Mouse (Mus musculus): ENCODE results near the gene Mkln1.
A peak's percentile ranks its signal among the peaks of the same experiment; 100 is the strongest.

Gene Mkln1

GRCm38 (mm10) chr6:31399206-31399549 lies 643 bp downstream of the Mkln1 start:
- no peak for DNase-seq (ENCODE audit: low spot score)

GRCm38 (mm10) chr6:31399566-31399965 lies 1.0 kb downstream of the Mkln1 start:
- DNase-seq (ENCODE audit: low spot score), result no peak

DNA sequence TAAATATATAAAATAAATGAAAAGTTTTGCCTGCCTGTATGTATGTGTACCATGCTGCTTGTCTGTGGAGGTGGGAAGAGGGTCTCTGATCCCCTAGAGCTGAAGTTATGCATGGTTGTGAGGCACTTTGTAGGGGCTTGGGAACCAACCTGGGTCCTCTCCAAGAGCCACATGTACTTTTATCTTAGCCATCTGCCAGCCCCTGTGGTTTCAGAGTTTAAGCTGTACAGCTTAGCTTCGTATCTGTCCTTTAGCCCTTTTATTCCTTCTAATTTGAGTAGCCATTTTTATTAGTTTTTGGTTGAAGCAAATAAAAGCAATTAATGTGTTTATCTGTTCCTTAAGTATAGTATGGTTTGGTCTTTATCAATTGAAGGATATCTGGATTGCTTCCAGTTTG lies 12.5 kb downstream of the Mkln1 start:
- DNase-seq (ENCODE audit: low spot score), result no peak

- DNase-seq (ENCODE audit: low spot score), result peak; percentile 47
Observed at GRCm38 (mm10) chr6:31412487-31412886, 14.0 kb downstream of the Mkln1 start.

GRCm38 (mm10) chr6:31413556-31413955 lies 15.0 kb downstream of the Mkln1 start:
- no peak for DNase-seq (ENCODE audit: low spot score)

DNA sequence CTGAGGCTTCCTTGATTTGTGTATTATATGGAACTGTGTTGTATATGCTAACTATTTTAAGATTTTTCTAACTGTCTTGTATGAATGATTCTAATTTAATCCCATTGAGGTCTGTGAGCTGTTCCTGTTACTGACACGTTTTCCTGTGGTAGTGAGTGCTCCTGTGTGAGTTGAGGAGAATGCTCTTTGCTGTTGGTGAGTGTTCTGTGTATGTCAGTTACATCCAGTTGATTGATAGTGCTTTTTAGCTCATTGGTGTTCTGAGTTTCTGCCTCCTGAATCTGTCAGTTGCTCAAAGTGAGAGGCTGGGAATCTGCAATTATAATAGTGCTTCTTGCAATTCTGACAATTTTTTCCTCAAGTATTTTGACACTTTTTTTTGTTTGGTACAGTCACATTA lies 15.8 kb downstream of the Mkln1 start:
- DNase-seq (ENCODE audit: low spot score), result no peak

DNA sequence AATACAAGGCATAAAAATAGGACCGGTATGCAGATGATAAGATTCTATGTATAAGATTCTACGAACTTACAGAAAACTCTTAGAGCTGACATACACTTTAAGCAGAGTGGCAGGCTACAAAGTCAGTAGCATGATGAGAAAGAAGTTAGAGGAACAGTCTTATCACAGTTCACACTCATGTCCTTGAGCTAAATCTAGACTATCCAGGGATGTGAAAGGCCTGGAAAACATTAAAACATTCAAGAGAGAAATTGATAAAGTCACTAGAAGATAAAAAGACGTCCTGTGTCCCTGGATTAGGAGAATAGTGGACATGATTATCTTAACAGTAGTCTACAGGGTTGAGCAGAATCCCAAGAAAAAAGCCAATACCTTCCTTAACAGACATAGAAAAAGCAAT lies 26.9 kb downstream of the Mkln1 start:
- no peak for DNase-seq (ENCODE audit: low spot score)

DNA sequence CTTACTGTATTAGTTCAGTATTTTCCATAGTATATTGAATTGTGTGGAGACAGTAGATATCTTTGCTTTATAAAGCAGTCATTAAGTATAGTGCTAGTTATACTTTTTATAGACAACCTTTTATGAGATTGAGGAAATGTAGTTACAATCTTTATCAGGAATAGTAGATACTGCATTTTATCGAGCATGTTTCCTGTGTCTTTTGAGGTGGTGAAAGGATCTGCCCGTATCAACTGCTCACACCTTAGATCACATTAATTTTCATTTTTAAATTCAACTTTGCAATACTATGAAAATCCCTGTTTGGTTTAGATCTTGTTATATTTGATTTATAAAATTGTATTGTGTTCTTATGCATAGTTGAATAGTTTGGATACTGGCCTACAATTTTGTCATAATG lies 38.7 kb downstream of the Mkln1 start:
- DNase-seq (ENCODE audit: low spot score), result no peak

DNA sequence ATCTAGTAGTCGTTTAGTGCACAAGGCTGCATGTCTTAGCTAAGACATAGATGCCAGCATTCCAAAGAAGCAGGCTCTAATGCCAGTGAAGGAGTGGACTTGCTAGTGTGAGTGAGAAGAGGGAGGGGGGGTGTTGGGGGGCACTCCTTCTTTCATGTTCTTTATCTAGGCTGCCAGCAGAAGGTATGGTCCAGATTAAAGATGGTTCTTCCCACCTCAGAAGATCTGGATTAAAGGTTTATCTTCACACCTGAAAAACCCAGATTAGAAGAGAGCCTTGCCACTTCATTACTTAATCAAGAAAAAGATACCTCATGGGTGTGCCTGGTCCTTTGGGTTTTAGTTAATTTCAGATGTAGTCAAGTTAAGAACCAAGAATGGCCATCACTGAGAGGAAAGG lies 46.7 kb downstream of the Mkln1 start:
- DNase-seq (ENCODE audit: low spot score), result no peak

GRCm38 (mm10) chr6:31453735-31454134 lies 55.2 kb downstream of the Mkln1 start:
- peak; percentile 18 for DNase-seq (ENCODE audit: low spot score)

GRCm38 (mm10) chr6:31455376-31455775 lies 56.8 kb downstream of the Mkln1 start:
- no peak for DNase-seq (ENCODE audit: low spot score)

GRCm38 (mm10) chr6:31456988-31457387 lies 58.5 kb downstream of the Mkln1 start:
- DNase-seq (ENCODE audit: low spot score), result no peak

DNA sequence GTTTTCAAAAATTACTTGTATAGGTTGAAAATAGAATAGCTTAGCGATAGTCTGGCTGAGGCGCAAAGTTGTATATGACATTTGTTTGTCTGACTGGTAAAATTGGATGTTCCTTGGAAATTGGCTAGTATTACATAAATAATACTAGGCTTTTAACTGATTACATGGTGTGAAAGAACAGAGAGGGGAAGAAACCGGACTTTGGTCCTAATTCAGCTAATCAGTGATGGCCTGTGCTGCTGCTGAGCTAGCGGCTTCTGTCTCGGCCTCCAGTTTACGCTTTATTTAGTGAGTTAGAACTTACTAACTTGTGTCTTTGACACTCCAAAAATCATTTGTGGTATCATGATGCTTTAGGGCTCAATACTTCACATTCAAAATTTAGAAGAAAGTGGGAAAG lies 70.9 kb downstream of the Mkln1 start:
- no peak for DNase-seq (ENCODE audit: low spot score)

- DNase-seq (ENCODE audit: low spot score), result no peak
Observed at GRCm38 (mm10) chr6:31478221-31478620, 79.7 kb downstream of the Mkln1 start.

GRCm38 (mm10) chr6:31480008-31480407 lies 81.5 kb downstream of the Mkln1 start:
- no peak for DNase-seq (ENCODE audit: low spot score)

GRCm38 (mm10) chr6:31486601-31487000 lies 88.1 kb downstream of the Mkln1 start:
- DNase-seq (ENCODE audit: low spot score), result no peak

DNA sequence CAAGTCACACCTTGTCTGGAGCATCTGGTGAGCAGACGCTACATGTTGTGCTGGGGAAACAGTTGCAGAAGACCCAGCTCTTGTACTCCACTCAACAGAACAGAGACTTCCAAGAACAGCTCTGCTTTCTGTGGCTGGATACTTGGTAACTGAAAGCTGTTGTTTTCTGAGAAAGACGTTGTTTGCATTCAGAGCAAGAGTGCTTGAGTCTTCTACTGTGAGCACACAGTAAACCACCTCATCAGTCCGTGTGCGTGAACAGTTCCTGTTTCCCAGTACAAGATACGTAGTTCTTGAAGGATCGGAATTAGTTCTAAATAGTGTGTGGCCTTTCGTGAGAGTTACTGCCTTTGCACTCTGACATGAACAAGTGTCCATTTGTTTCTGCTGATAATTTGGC lies 91.4 kb downstream of the Mkln1 start:
- no peak for DNase-seq (ENCODE audit: low spot score)

DNA sequence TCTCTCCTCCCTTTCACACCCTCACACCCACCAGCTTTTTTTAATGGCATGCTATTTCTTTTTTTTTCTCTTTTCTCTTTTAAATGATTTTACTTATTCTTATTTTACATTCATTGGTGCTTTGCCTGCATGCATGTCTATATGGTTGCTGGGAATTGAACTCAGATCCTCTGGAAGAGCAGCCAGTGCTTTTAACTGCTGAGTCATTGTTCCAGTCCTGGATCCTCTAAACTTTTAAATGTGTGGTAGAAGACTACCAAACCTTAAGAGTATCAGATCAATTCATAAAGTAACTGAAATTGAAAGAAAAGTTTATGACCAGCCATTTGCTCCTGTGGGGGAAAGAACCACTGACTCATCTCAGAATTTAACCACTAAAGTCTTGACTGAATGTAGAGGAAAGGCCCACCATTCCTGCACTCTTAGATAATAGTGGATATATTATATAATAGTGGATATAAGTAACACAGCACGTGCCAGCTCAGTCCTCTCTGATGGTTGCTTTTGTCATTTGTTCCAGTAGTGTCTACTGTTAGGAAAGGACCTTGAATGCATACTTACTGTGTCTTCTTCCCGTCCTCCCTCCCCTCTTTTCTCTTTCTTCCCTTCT lies 96.7 kb downstream of the Mkln1 start:
- DNase-seq (ENCODE audit: low spot score), result no peak

- DNase-seq (ENCODE audit: low spot score), result no peak
Observed at GRCm38 (mm10) chr6:31496227-31496626, 97.7 kb downstream of the Mkln1 start.

- DNase-seq (ENCODE audit: low spot score), result no peak
Observed at GRCm38 (mm10) chr6:31499836-31500235, 101.3 kb downstream of the Mkln1 start.

- no peak for DNase-seq (ENCODE audit: low spot score)
Observed at GRCm38 (mm10) chr6:31500260-31500659, 101.7 kb downstream of the Mkln1 start.

GRCm38 (mm10) chr6:31500691-31501090 lies 102.2 kb downstream of the Mkln1 start:
- DNase-seq (ENCODE audit: low spot score), result no peak

DNA sequence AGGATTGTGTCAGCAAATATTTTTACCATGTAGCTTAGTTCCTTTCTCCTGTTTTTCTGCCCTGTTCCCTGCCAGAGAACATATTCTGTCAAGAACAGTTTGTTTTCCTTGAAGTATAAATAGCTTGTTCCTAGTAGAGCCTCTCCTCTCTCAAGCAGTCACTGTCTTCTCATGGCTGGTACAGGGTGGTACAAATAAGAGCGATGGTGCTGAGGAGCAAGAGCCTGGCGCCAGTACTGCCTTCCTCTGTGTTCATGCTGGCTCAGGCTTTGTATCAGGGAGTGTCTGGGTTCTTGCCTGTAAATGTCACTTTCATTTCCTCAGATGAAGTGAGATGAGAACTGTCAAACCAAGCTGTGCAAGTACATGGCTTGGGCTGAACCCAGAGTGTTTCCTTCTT lies 104.1 kb downstream of the Mkln1 start:
- DNase-seq (ENCODE audit: low spot score), result no peak

- DNase-seq (ENCODE audit: low spot score), result no peak
Observed at GRCm38 (mm10) chr6:31513726-31514125, 115.2 kb downstream of the Mkln1 start.
